Mouse (Mus musculus) frontal cortex, postnatal 14 days (tissue): ENCODE measurements around the gene Gm17482.
A peak's percentile ranks its signal among the peaks of the same experiment; 100 is the strongest.
"Not testable (repeated sequence)": the region's sequence is repeated elsewhere in the genome, so short reads cannot be mapped to it uniquely, and the experiment has no call there.

Experiments used
- DNase-seq, 2 experiments: peaks; one replicate each; pipeline ENCODE4 v3.0.0; 2022; ENCODE audit warnings: low spot score in 2 of 2

Gm17482 gene

GRCm38 (mm10) chr6:115227043-115227442 lies at the start of gene Gm17482:
TSS of gene Gm17482 (plus strand) at chr6:115227343.
- no peak for DNase-seq

GRCm38 (mm10) chr6:115178826-115179225 lies 48.3 kb upstream of the Gm17482 start:
- DNase-seq: no peak

- DNase-seq: no peak
Observed at GRCm38 (mm10) chr6:115181094-115181493, 46.0 kb upstream of the Gm17482 start.

- no peak for DNase-seq
Observed at GRCm38 (mm10) chr6:115191111-115191510, 36.0 kb upstream of the Gm17482 start.

GRCm38 (mm10) chr6:115200753-115201152 lies 26.4 kb upstream of the Gm17482 start:
- DNase-seq: no peak

- no peak for DNase-seq
Observed at GRCm38 (mm10) chr6:115203029-115203428, 24.1 kb upstream of the Gm17482 start.

- no peak for DNase-seq
Observed at GRCm38 (mm10) chr6:115210187-115210586, 17.0 kb upstream of the Gm17482 start.

- no peak for DNase-seq
Observed at GRCm38 (mm10) chr6:115210820-115211219, 16.3 kb upstream of the Gm17482 start.

GRCm38 (mm10) chr6:115212132-115212903 lies 14.8 kb upstream of the Gm17482 start:
- DNase-seq: no peak

- DNase-seq: no peak
Observed at GRCm38 (mm10) chr6:115213129-115213528, 14.0 kb upstream of the Gm17482 start.

- DNase-seq: no peak
Observed at GRCm38 (mm10) chr6:115221215-115221641, 5.9 kb upstream of the Gm17482 start.

GRCm38 (mm10) chr6:115225519-115225918 lies 1.6 kb upstream of the Gm17482 start:
- DNase-seq: no peak

GRCm38 (mm10) chr6:115227529-115227928 lies 386 bp downstream of the Gm17482 start:
- peak; percentile 47 to 82 for DNase-seq

- DNase-seq: no peak
Observed at GRCm38 (mm10) chr6:115230557-115230956, 3.4 kb downstream of the Gm17482 start.

GRCm38 (mm10) chr6:115231836-115232235 lies 4.7 kb downstream of the Gm17482 start:
- no peak for DNase-seq

GRCm38 (mm10) chr6:115232562-115232961 lies 5.4 kb downstream of the Gm17482 start:
- DNase-seq: no peak

- DNase-seq: no peak
Observed at GRCm38 (mm10) chr6:115238031-115239027, 11.2 kb downstream of the Gm17482 start.

- DNase-seq: no peak
Observed at GRCm38 (mm10) chr6:115239335-115239734, 12.2 kb downstream of the Gm17482 start.

- DNase-seq: not testable (repeated sequence)
Observed at GRCm38 (mm10) chr6:115240431-115240830, 13.3 kb downstream of the Gm17482 start.

- no peak for DNase-seq
Observed at GRCm38 (mm10) chr6:115241131-115241699, 14.1 kb downstream of the Gm17482 start.

GRCm38 (mm10) chr6:115241939-115242338 lies 14.8 kb downstream of the Gm17482 start:
- DNase-seq: no peak

- DNase-seq: no peak
Observed at GRCm38 (mm10) chr6:115244222-115244621, 17.1 kb downstream of the Gm17482 start.
